Mouse (Mus musculus) intestine, embryonic 14.5 days (tissue): ENCODE results near the gene Rrp15. TPM values are rescaled to one million over a fixed set of nuclear protein-coding genes. Genes with fewer than 3 reads are reported as not detected.

Experiments used
- ATAC-seq: fragments of 200-750 bp; cut with Nextera tagmentation; replicated peaks from 2 replicates; pipeline ENCODE4 v1.8.0; 2017; ENCODE audit warnings: low read depth, moderate number of reproducible peaks, moderate TSS enrichment, moderate library complexity; ENCODE audit not compliant: low FRiP score, low TSS enrichment
- DNase-seq: peaks from one replicate; pipeline ENCODE4 v3.0.0-alpha.2; 2018; ENCODE audit warnings: low spot score
- H3K27ac ChIP-seq: fragments of 300-500 bp; sonication (generic); 2 replicates; pipeline ENCODE4 v1.5.1; 2014; ENCODE audit warnings: low read depth, mild to moderate bottlenecking, control low read depth
- H3K27me3 ChIP-seq: fragments of 300-500 bp; sonication (generic); replicated peaks from 2 replicates; pipeline ENCODE4 v1.6.1; 2014; ENCODE audit warnings: low read length, control low read depth; ENCODE audit not compliant: control insufficient read depth, insufficient read depth
- H3K36me3 ChIP-seq: fragments of 300-500 bp; sonication (generic); 2 replicates; pipeline ENCODE4 v1.6.1; 2014; ENCODE audit warnings: low read length, control low read depth; ENCODE audit not compliant: control insufficient read depth, insufficient read depth
- H3K4me1 ChIP-seq: fragments of 300-500 bp; sonication (generic); replicated peaks from 2 replicates; pipeline ENCODE4 v1.6.1; 2014; ENCODE audit warnings: low read length, control low read depth, mixed read lengths; ENCODE audit not compliant: control insufficient read depth, insufficient read depth
- H3K4me2 ChIP-seq: fragments of 300-500 bp; sonication (generic); 2 replicates; pipeline ENCODE4 v1.6.1; 2014; ENCODE audit warnings: low read length
- H3K4me3 ChIP-seq: fragments of 300-500 bp; sonication (generic); 2 replicates; pipeline ENCODE4 v1.5.1; 2014; ENCODE audit warnings: low read depth, low read length, control low read depth, mixed read lengths
- H3K9ac ChIP-seq: fragments of 300-500 bp; sonication (generic); 2 replicates; pipeline ENCODE4 v1.6.1; 2014; ENCODE audit warnings: mild to moderate bottlenecking, low read length
- H3K9me3 ChIP-seq: fragments of 300-500 bp; sonication (generic); 2 replicates; pipeline ENCODE4 v1.6.1; 2016; ENCODE audit warnings: low read length, control low read depth; ENCODE audit not compliant: control insufficient read depth
- whole genome bisulfite sequencing: fragments of 180-500 bp; shearing (Covaris S2); extraction: QIAGEN DNeasy Blood & Tissue Kit; methylation state at CpG from one replicate; pipeline ENCODE4 v1.1.7; 2014; 5-methylcytosine and 5-hydroxymethylcytosine counted together
- polyA plus RNA-seq: library from polyadenylated mRNA; unstranded; fragments of >200 nt; fragmentation: Nextera tagmentation; extraction: Ambion mirVana; gene quantifications from 2 replicates; pipeline ENCODE4 v1.2.1, GENCODE M21; 2014

Gene Rrp15
- polyA plus RNA-seq, 1 experiment from 2014 or later: 76.4 TPM

GRCm38 (mm10) chr1:186721846-186722245, 27.3 kb downstream of the Rrp15 start:
- H3K4me3 ChIP-seq: no peak overlapping the region
- WGBS: 30% methylated on average over 12 of the region's 12 CpGs
- ATAC-seq (peak; percentile 62), DNase-seq (peak; percentile 98)
- no peak overlapping the region for H3K9ac ChIP-seq
- H3K4me1 ChIP-seq: 0 out of 2 replicates have a peak, but pooled peaks cover 4% of the 10 kb centered on the region
- H3K9me3 ChIP-seq: no peaks in the 10 kb centered on the region
- no peak overlapping the region for H3K27ac ChIP-seq
- H3K4me2 ChIP-seq: no peak overlapping the region
- H3K36me3 ChIP-seq: peaks cover 43% of the 10 kb centered on the region
- no peaks in the 10 kb centered on the region for H3K27me3 ChIP-seq

- Histone ChIP-seq H3K4me1 (0 out of 2 replicates have a peak, but pooled peaks cover 2% of the 10 kb centered on the region), H3K27me3 (no peaks in the 10 kb centered on the region), H3K4me3 (no peak overlapping the region), H3K9ac (no peak overlapping the region), H3K4me2 (no peak overlapping the region), H3K36me3 (peaks cover 45% of the 10 kb centered on the region), H3K9me3 (no peaks in the 10 kb centered on the region), H3K27ac (no peak overlapping the region)
- WGBS: 96% methylated on average over 11 of the region's 11 CpGs
- DNase-seq: no peak
- ATAC-seq: no peak
Measured at GRCm38 (mm10) chr1:186721166-186721565, 28.0 kb downstream of the Rrp15 start.

DNA sequence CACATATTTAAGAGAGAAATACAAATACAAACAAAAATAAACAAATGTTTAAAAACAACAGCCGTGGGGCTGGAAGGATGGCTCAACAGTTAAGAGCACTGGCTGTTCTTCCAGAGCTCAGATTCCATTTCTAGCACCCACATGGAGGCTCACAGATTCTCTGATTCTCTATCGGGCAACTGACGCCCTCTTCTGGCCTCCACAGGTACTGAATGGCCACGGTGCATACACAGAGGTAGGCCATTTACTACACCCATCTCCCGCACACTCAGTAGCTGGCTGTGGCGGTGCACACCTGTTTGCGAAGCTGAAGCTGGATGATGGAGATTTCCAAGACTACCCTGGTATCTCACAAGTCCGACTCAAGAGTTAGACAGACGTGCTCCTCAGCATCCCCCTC, 29.4 kb downstream of the Rrp15 start:
- Histone ChIP-seq H3K36me3 (peaks cover 46% of the 10 kb centered on the region), H3K9ac (no peak overlapping the region), H3K4me2 (no peak overlapping the region), H3K4me3 (no peak overlapping the region), H3K4me1 (no peaks in the 10 kb centered on the region), H3K9me3 (no peaks in the 10 kb centered on the region), H3K27ac (no peak overlapping the region), H3K27me3 (no peaks in the 10 kb centered on the region)
- DNase-seq (no peak), ATAC-seq (no peak)
- 88% methylated on average over 9 of the region's 9 CpGs for WGBS

DNA sequence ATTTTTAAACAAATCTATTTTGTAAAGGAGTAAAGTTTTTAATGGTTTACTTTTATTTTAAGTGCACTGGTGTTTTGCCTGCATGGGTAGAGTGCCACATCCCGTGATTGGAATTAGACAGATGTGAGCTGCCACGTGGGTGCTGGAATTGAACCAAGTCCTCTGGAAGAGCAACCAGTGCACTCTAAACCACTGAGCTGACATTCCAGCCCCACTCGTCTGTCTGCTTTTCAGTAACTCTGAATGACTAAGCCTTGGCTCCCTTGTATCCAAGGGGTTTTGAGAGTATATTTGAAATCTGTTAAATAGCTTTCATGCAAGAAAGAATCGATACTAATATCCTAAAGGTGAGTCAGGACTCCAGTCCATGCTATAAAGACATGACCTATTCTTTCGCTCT, 30.3 kb downstream of the Rrp15 start:
- H3K9ac ChIP-seq: no peak overlapping the region
- WGBS: 83% methylated on average over 5 of the region's 5 CpGs
- H3K36me3 ChIP-seq: peaks cover 45% of the 10 kb centered on the region
- no peak overlapping the region for H3K4me3 ChIP-seq
- ATAC-seq (no peak), DNase-seq (no peak)
- no peaks in the 10 kb centered on the region for H3K9me3 ChIP-seq
- H3K27me3 ChIP-seq: no peaks in the 10 kb centered on the region
- no peak overlapping the region for H3K4me2 ChIP-seq
- H3K4me1 ChIP-seq: no peaks in the 10 kb centered on the region
- no peak overlapping the region for H3K27ac ChIP-seq

DNA sequence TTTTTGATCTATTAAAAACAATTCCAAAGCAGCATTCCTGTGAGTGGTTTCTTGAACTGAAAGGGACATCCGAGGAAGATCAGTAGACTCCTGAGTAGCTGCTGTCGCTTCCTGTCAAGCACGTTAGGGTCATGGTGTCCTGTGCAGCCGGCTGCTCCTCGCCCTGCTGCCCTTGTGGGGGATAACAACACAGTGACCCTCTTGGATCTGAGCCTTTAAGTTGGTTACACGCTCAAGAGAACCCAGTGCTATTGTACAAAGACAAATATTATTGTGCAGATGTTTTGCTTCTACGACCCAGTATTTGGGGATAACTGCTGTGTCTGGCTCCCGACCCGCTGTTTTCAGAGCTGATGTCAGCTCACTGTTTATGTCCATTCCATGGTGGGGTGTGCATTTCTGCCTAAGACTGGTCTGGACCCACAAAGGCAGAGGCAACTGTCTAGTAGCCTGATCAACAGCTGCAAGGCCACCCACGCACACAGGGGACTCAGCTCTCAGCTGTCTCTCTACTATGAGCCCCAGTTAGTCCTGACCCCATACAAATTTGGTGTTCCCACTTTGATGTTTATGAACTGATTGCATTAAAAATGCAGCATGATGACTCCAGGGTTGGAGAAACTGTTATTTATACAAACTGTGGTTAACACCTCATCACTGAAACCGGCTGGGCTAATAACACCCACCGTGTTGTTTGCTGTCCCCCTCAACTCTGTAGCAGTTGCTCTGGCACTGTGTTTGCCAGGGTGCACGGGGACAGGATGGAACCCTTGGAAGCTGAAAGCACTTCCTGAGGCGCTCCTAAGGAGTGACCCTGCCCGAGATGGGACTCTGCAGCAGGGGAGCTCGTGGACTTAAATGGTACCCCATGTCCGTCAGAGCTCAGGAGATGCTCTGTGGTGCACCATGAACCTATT, 33.9 kb downstream of the Rrp15 start:
- Histone ChIP-seq H3K9ac (no peak overlapping the region), H3K4me3 (no peak overlapping the region), H3K4me1 (no peaks in the 10 kb centered on the region), H3K27me3 (no peaks in the 10 kb centered on the region), H3K27ac (no peak overlapping the region), H3K36me3 (peaks cover 32% of the 10 kb centered on the region), H3K9me3 (no peaks in the 10 kb centered on the region), H3K4me2 (no peak overlapping the region)
- 70% methylated on average over 17 of the region's 17 CpGs for WGBS
- DNase-seq: no peak
- ATAC-seq: no peak

DNA sequence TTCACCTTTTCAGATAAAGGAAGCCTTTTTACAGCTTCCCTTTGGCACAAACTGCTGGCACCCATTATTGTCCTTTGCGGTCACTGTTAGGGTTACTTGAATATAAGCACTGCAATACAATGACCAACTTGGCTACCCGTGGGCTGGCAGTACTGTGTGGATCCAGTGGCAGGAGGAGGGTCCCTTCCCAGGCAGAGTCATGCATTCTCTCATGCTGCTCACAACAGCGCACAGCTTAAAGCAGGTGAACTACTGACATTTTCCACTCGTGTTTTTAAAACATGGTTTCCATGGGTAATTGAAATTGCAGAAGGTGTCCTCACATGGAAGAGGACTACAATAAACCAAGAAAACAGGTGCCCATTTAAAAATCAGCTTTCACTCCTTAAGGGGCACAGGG, 34.9 kb downstream of the Rrp15 start:
- Histone ChIP-seq H3K9me3 (no peaks in the 10 kb centered on the region), H3K27me3 (no peaks in the 10 kb centered on the region), H3K9ac (no peak overlapping the region), H3K4me3 (no peak overlapping the region), H3K36me3 (peaks cover 23% of the 10 kb centered on the region), H3K4me1 (no peaks in the 10 kb centered on the region), H3K4me2 (no peak overlapping the region), H3K27ac (no peak overlapping the region)
- ATAC-seq (no peak), DNase-seq (no peak)
- WGBS: 80% methylated on average over 4 of the region's 4 CpGs

- Histone ChIP-seq H3K4me1 (no peaks in the 10 kb centered on the region), H3K36me3 (peaks cover 11% of the 10 kb centered on the region), H3K4me3 (no peak overlapping the region), H3K9ac (no peak overlapping the region), H3K4me2 (no peak overlapping the region), H3K27ac (no peak overlapping the region), H3K9me3 (no peaks in the 10 kb centered on the region), H3K27me3 (no peaks in the 10 kb centered on the region)
- under 1% methylated on average over 3 of the region's 3 CpGs for WGBS
- DNase-seq (no peak), ATAC-seq (no peak)
Measured at GRCm38 (mm10) chr1:186712802-186713471, 36.2 kb downstream of the Rrp15 start.

GRCm38 (mm10) chr1:186705915-186706248, 43.3 kb downstream of the Rrp15 start, which contains the start of gene Tgfb2:
Tgfb2 (minus strand) TSS chr1:186705989.
- WGBS: 3% methylated on average over 12 of the region's 12 CpGs
- H3K4me3 ChIP-seq: peak within 1 kb of the TSS; percentile 58
- H3K27me3 ChIP-seq: peaks cover 10% of the 10 kb centered on the region
- H3K4me1 ChIP-seq: peaks cover 12% of the 10 kb centered on the region
- H3K9ac ChIP-seq: peak within 1 kb of the TSS; percentile 61
- H3K27ac ChIP-seq: peak within 1 kb of the TSS; percentile 73
- DNase-seq: no peak
- peak within 1 kb of the TSS; percentile 80 for H3K4me2 ChIP-seq
- ATAC-seq: peak; percentile 19
- H3K9me3 ChIP-seq: no peaks in the 10 kb centered on the region
- H3K36me3 ChIP-seq: no peaks in the 10 kb centered on the region
